Mouse (Mus musculus) lung, adult 2 months (tissue): Measurements from ENCODE around the gene Stx12. TPM values are rescaled to one million over a fixed set of nuclear protein-coding genes. Genes with fewer than 3 reads are reported as not detected.

ENCODE experiments used
- DNase-seq: peaks from one replicate; pipeline ENCODE4 v3.0.0; 2022
- H3K4me1 ChIP-seq: fragments of 200-500 bp; 2 replicates; pipeline ENCODE4 v1.6.1; 2011; ENCODE audit warnings: low read length; ENCODE audit not compliant: control insufficient read depth, insufficient read depth
- H3K4me3 ChIP-seq: fragments of 200-500 bp; replicated peaks from 2 replicates; pipeline ENCODE3; 2011; ENCODE audit warnings: low read depth, mild to moderate bottlenecking, control low read depth, low read length; ENCODE audit errors: extremely low read depth
- CTCF ChIP-seq: fragments of 200-500 bp; IDR thresholded peaks from 2 replicates; pipeline ENCODE4 v1.5.1; 2011; ENCODE audit warnings: mild to moderate bottlenecking, low read length, control low read depth; ENCODE audit not compliant: insufficient read depth
- POLR2A ChIP-seq: fragments of 200-500 bp; IDR thresholded peaks from 2 replicates; pipeline ENCODE4 v1.6.1; 2011; ENCODE audit warnings: low read depth, mild to moderate bottlenecking, control low read depth, low read length, borderline replicate concordance; ENCODE audit errors: extremely low read depth
- WGBS: fragments of 180-500 bp; shearing (Covaris S2); methylation state at CpG from one replicate; pipeline ENCODE4 v1.1.7; 2018; 5-methylcytosine and 5-hydroxymethylcytosine counted together
- polyA plus RNA-seq: library from polyadenylated mRNA; depleted of rRNA; stranded (reverse); fragments of >200 nt; gene quantifications from 2 replicates; pipeline ENCODE4 v1.2.3, GENCODE M21; 2012

Gene Stx12
- polyA plus RNA-seq, 1 experiment = 28.3 TPM

DNA sequence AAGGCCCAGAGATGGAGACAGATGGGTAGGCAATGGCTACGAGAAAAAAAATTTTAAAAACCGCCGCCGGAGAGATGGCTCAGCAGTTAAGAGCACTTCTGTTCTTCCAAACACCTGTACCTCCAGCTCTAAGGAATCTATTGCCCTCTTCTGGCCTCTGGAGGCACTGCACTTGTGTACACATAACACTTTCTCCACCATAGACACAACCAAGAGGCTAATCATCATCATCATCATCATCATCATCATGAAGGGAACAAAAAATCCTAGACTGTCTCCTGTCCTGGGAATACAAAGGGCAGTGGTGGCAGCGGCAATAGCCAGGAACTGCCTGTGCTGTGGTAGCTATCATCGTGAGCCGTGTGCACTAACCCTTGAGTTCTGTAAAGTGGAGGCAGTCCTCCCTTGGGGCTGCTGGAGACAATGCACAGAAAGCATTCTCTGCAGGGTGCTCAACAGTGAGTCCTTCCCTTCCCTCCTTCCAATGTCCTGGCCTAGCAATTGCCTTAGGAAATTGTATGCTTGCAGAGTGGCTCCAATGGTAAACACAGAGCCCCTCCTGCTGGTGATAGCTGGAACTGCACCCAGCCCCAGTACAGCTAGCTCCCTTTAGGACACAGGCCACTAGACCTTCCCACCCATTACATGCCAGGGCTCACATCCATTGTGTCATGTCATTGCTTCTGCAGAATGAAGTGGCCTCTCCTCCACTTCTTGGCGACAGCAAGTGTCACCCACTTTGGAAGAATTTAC lies 60.5 kb downstream of the Stx12 start:
- peak; percentile 56 for DNase-seq
- no peak overlapping the region for H3K4me3 ChIP-seq
- WGBS = 66% methylated on average over 8 of the region's 8 CpGs
- TF ChIP-seq POLR2A (no peak), CTCF (peak; percentile 77)
- H3K4me1 ChIP-seq = no peaks in the 10 kb centered on the region

GRCm38 (mm10) chr4:132818442-132818841 lies 65.9 kb downstream of the Stx12 start:
- 55% methylated on average over 2 of the region's 2 CpGs for WGBS
- TF ChIP-seq CTCF (no peak), POLR2A (no peak)
- Histone ChIP-seq H3K4me1 (no peaks in the 10 kb centered on the region), H3K4me3 (no peak overlapping the region)
- DNase-seq = no peak

DNA sequence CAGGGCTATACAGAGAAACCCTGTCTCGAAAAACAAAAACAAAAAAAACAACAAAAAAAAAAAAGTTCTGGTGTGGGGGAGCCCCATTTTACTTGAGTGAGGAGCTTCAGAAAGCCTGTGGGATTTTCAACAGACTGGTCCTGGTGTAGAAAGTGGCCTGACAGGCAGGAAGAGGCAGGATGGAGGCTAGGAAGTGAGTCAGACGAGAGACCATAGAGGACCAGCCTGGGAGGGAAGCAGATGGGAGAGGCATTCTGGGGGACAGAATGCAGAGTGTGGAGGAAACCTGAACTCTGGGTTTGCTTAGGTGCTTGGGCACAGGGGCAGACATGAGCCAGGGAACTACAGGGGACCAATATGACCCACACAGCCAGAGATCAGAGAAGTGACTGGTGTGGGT lies 67.5 kb downstream of the Stx12 start:
- no peak for TF ChIP-seq POLR2A

GRCm38 (mm10) chr4:132816404-132816803 lies 67.9 kb downstream of the Stx12 start:
- no peaks in the 10 kb centered on the region for H3K4me1 ChIP-seq
- no peak overlapping the region for H3K4me3 ChIP-seq
- DNase-seq = no peak
- TF ChIP-seq CTCF (no peak), POLR2A (no peak)
- 71% methylated on average over 7 of the region's 7 CpGs for WGBS

More for the DNA sequence above, 67.5 kb downstream of the Stx12 start:
- WGBS = 39% methylated on average over 2 of the region's 2 CpGs
- H3K4me1 ChIP-seq = no peaks in the 10 kb centered on the region
- DNase-seq = no peak
- no peak overlapping the region for H3K4me3 ChIP-seq

- no peak for DNase-seq
- 86% methylated on average over 5 of the region's 5 CpGs for WGBS
- H3K4me1 ChIP-seq = no peaks in the 10 kb centered on the region
- TF ChIP-seq POLR2A (no peak), CTCF (no peak)
- H3K4me3 ChIP-seq = no peak overlapping the region
Measured at GRCm38 (mm10) chr4:132809621-132810020, 74.7 kb downstream of the Stx12 start.

GRCm38 (mm10) chr4:132807771-132808641 lies 76.3 kb downstream of the Stx12 start:
- TF ChIP-seq POLR2A (no peak), CTCF (no peak)
- WGBS = 43% methylated on average over 5 of the region's 5 CpGs
- DNase-seq = no peak
- Histone ChIP-seq H3K4me3 (no peak overlapping the region), H3K4me1 (no peaks in the 10 kb centered on the region)

GRCm38 (mm10) chr4:132806620-132807191 lies 77.6 kb downstream of the Stx12 start:
- no peak overlapping the region for H3K4me3 ChIP-seq
- DNase-seq = no peak
- TF ChIP-seq CTCF (no peak), POLR2A (no peak)
- H3K4me1 ChIP-seq = no peaks in the 10 kb centered on the region
- 80% methylated on average over 7 of the region's 7 CpGs for WGBS

DNA sequence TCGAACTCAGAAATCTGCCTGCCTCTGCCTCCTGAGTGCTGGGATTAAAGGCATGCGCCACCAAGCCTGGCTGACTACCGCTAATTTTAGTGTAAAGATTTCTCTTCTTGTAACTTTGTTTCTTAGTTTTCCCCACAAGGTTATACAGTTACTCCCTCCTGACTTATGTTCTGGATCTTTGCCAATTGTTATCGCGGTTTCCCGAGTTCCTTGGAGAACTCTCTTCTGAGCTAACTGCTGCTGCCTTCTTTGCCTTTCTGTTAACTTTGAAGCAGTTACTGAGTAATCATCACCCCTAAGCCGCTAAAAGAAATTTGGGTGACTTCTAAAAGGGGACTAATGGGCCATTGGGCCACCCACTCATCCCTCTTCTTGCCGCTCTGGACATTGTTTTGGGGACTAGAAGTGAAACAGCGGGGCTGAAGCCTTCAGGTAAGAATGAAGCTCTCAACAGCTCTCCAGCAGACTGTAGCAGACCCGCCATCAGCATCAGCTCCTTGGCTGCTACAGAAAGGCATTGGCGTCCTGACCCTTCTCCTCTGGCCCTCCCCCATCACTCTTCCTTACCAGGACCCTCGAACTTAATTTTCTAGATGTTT lies 78.6 kb downstream of the Stx12 start:
- no peak for DNase-seq
- no peaks in the 10 kb centered on the region for H3K4me1 ChIP-seq
- WGBS = 64% methylated on average over 12 of the region's 12 CpGs
- no peak for TF ChIP-seq CTCF
- no peak for TF ChIP-seq POLR2A
- no peak overlapping the region for H3K4me3 ChIP-seq

GRCm38 (mm10) chr4:132805146-132805545 lies 79.2 kb downstream of the Stx12 start:
- no peaks in the 10 kb centered on the region for H3K4me1 ChIP-seq
- H3K4me3 ChIP-seq = no peak overlapping the region
- DNase-seq = no peak
- TF ChIP-seq CTCF = no peak
- TF ChIP-seq POLR2A = no peak
- 68% methylated on average over 5 of the region's 5 CpGs for WGBS
